Mouse (Mus musculus) urinary bladder, postnatal 0 days (tissue): ENCODE data around the gene 1700028P14Rik. TPM values are rescaled to one million over a fixed set of nuclear protein-coding genes. Genes with fewer than 3 reads are reported as not detected.

ENCODE experiments used
- polyA plus RNA-seq: library from polyadenylated mRNA; unstranded; fragments of >200 nt; fragmentation: Nextera tagmentation; extraction: Ambion mirVana; gene quantifications from 2 replicates; pipeline ENCODE4 v1.2.1, GENCODE M21; 2015

Gene 1700028P14Rik
- not detected in 2 replicates for polyA plus RNA-seq

GRCm38 (mm10) chr19:23652644-23653043 lies at the start of gene 1700028P14Rik:
Gene 1700028P14Rik, minus strand, starts transcription at chr19:23652812.

GRCm38 (mm10) chr19:23687296-23688021 lies 34.8 kb upstream of the 1700028P14Rik start, which contains the start of gene Ptar1:
Gene Ptar1, plus strand, starts transcription at chr19:23687429.

Other genes with a start within 250 kb of the 1700028P14Rik start
- gene Mamdc2, start 204.4 kb downstream of the 1700028P14Rik start, polyA plus RNA-seq, result 4.5 and 5.3 TPM in 2 replicates
- gene Ptar1, start 34.6 kb upstream of the 1700028P14Rik start, polyA plus RNA-seq, result 5.5 and 6.1 TPM in 2 replicates
- 0.33 and 0.40 TPM in 2 replicates for gene Apba1, start 106.1 kb upstream of the 1700028P14Rik start, polyA plus RNA-seq